Mouse (Mus musculus) midbrain, embryonic 10.5 days (tissue): ENCODE measurements around the gene Spats2. TPM values are rescaled to one million over a fixed set of nuclear protein-coding genes. Genes with fewer than 3 reads are reported as not detected.
"Not testable (repeated sequence)": the region's sequence is repeated elsewhere in the genome, so short reads cannot be mapped to it uniquely, and the experiment has no call there.

ENCODE experiments used
- DNase-seq: peaks from one replicate; pipeline ENCODE4 v3.0.0-alpha.2; 2017; ENCODE audit warnings: low spot score
- H3K27ac ChIP-seq: fragments of 300-500 bp; sonication (generic); replicated peaks from 2 replicates; pipeline ENCODE4 v1.5.1; 2016; ENCODE audit warnings: mild to moderate bottlenecking
- H3K27me3 ChIP-seq: fragments of 300-500 bp; sonication (generic); 2 replicates; pipeline ENCODE4 v1.6.1; 2016; ENCODE audit warnings: low read depth, mild to moderate bottlenecking; ENCODE audit not compliant: poor library complexity, severe bottlenecking
- H3K36me3 ChIP-seq: fragments of 300-500 bp; sonication (generic); 2 replicates; pipeline ENCODE4 v1.6.1; 2016; ENCODE audit warnings: mild to moderate bottlenecking, moderate library complexity
- H3K4me1 ChIP-seq: fragments of 300-500 bp; sonication (generic); 2 replicates; pipeline ENCODE4 v1.6.1; 2016
- H3K4me3 ChIP-seq: fragments of 300-500 bp; sonication (generic); 2 replicates; pipeline ENCODE4 v1.5.1; 2016; ENCODE audit warnings: mild to moderate bottlenecking, moderate library complexity
- H3K9me3 ChIP-seq: fragments of 300-500 bp; sonication (generic); replicated peaks from 2 replicates; pipeline ENCODE4 v1.6.1; 2016; ENCODE audit warnings: mild to moderate bottlenecking
- WGBS: fragments of 180-500 bp; shearing (Covaris S2); methylation state at CpG from one replicate; pipeline ENCODE4 v1.1.7; 2016; 5-methylcytosine and 5-hydroxymethylcytosine counted together
- polyA plus RNA-seq: library from polyadenylated mRNA; unstranded; fragments of >200 nt; fragmentation: Nextera tagmentation; extraction: Ambion mirVana; gene quantifications from 2 replicates; pipeline ENCODE4 v1.2.1, GENCODE M21; 2016

Gene Spats2
- polyA plus RNA-seq, 1 experiment from 2014 or later = 57.1 TPM

- WGBS = under 1% methylated on average over 33 of the region's 35 CpGs
- peaks cover 46% of the 10 kb centered on the region for H3K4me1 ChIP-seq
- H3K27me3 ChIP-seq = no peaks in the 10 kb centered on the region; the same call in 1 of the 2 replicates
- H3K9me3 ChIP-seq = no peaks in the 10 kb centered on the region
- H3K4me3 ChIP-seq = peak overlapping the region; percentile 80
- no peak for DNase-seq
- peak overlapping the region; percentile 95 for H3K27ac ChIP-seq
- H3K36me3 ChIP-seq = peaks cover 12% of the 10 kb centered on the region
Observed at GRCm38 (mm10) chr15:99126816-99127365, 1.2 kb downstream of the Spats2 start.

DNA sequence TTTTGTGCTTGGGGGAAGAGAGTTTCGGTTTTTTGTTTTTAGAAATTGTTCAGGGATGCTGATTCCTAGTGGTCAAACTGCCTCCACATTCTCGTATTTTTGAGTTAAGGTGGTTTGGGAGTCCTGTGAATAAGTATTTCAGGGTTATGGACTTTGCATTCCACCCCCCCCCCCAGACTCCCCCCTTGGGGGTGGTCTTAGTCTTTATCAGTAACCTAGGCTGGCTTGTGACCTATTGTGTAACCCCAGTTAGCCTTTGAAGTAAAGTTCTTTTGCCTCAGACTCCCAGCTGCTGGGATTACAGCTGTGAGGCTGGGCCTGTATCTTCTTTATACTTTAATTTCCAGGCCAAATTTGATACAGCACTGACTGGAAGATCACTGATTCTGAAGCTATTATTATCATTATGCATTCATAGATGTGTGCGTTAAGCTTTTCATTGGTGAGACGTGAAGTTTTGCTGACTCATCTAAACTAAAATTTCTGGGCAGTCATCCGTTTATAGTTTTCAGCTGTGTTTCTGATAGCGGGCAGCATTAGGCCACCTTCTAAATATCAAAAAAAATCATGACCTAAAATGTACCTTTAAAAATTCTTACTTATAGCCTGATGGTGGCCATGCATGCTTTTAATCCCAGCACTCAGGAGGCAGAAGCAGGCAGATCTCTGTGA lies 2.3 kb downstream of the Spats2 start:
- Histone ChIP-seq H3K36me3 (peaks cover 22% of the 10 kb centered on the region), H3K9me3 (no peaks in the 10 kb centered on the region), H3K4me3 (peak overlapping the region; percentile 80), H3K4me1 (peaks cover 46% of the 10 kb centered on the region), H3K27ac (peak overlapping the region; percentile 61; the same call in 1 of the 2 replicates), H3K27me3 (no peaks in the 10 kb centered on the region; the same call in 1 of the 2 replicates)
- DNase-seq = no peak
- 71% methylated on average over 6 of the region's 6 CpGs for WGBS

GRCm38 (mm10) chr15:99129441-99129840 lies 3.7 kb downstream of the Spats2 start:
- no peaks in the 10 kb centered on the region; the same call in 1 of the 2 replicates for H3K27me3 ChIP-seq
- 40% methylated on average over 11 of the region's 11 CpGs for WGBS
- peaks cover 46% of the 10 kb centered on the region for H3K4me1 ChIP-seq
- peaks cover 37% of the 10 kb centered on the region for H3K36me3 ChIP-seq
- no peaks in the 10 kb centered on the region for H3K9me3 ChIP-seq
- DNase-seq = peak; percentile 45
- H3K27ac ChIP-seq = peak overlapping the region; percentile 50
- peak overlapping the region; percentile 17; the same call in 1 of the 2 replicates for H3K4me3 ChIP-seq

DNA sequence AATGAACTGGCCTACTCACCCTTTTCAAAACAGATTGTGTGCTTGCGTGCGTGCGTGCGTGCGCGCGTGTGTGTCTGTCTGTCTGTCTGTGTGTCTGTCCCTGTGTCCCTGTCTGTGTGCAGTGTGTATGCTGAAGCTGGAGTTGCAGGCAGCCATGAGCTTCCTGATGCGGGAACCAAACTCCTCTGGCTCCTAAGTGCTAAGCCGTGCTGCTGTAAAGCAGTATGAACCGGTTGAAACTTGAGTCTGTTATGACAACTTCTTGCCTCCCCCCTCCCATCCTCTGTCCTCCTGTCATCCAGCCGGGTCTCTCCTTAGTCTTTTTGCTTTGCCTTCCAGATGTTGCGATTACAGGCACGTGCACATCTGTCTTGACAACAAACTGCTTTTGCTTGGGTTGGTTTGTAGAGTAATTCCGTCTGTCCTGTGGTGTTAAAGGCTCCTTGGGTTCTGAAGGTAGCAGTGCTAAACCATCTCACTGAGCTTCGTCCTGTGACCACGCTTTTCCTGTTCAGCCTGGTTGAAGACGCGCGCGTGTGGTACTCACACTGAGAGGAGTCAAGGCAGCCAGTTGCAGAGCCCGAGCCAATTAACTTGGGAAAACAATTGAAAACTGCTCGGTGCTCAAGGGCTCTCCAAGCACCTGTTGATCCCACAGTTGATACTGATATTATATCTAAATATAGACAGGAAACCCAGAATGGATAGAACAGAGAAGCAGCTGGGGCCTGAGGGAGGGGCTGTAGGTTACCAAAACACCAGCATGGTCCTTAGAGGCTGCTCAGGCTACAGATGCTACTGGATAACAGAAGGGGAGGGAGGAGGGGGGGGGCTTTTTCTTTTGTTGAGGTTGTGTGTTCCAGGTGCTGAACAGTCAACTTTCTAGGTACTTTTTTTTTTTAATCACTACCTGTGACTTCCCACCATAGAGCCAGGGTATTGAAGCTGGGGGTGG lies 4.5 kb downstream of the Spats2 start:
- Histone ChIP-seq H3K27me3 (no peaks in the 10 kb centered on the region; the same call in 1 of the 2 replicates), H3K9me3 (no peaks in the 10 kb centered on the region), H3K36me3 (peaks cover 44% of the 10 kb centered on the region), H3K4me1 (peaks cover 46% of the 10 kb centered on the region), H3K27ac (peak overlapping the region; percentile 50), H3K4me3 (peak overlapping the region; percentile 17; the same call in 1 of the 2 replicates)
- WGBS = 67% methylated on average over 22 of the region's 22 CpGs
- no peak for DNase-seq

GRCm38 (mm10) chr15:99138389-99138788 lies 12.7 kb downstream of the Spats2 start:
- no peak overlapping the region for H3K27ac ChIP-seq
- peaks cover 11% of the 10 kb centered on the region for H3K4me1 ChIP-seq
- DNase-seq = no peak
- H3K36me3 ChIP-seq = peaks cover 55% of the 10 kb centered on the region
- 87% methylated on average over 5 of the region's 5 CpGs for WGBS
- no peaks in the 10 kb centered on the region for H3K27me3 ChIP-seq
- H3K9me3 ChIP-seq = peaks cover 13% of the 10 kb centered on the region; the same call in 1 of the 2 replicates
- no peak overlapping the region for H3K4me3 ChIP-seq

- Histone ChIP-seq H3K36me3 (peaks cover 45% of the 10 kb centered on the region), H3K27me3 (no peaks in the 10 kb centered on the region), H3K4me3 (no peak overlapping the region), H3K9me3 (peaks cover 13% of the 10 kb centered on the region; the same call in 1 of the 2 replicates), H3K27ac (peak overlapping the region; percentile 7), H3K4me1 (peaks cover 11% of the 10 kb centered on the region)
- WGBS = 69% methylated on average over 6 of the region's 6 CpGs
- peak; percentile 58 for DNase-seq
Observed at GRCm38 (mm10) chr15:99139669-99140068, 14.0 kb downstream of the Spats2 start.

DNA sequence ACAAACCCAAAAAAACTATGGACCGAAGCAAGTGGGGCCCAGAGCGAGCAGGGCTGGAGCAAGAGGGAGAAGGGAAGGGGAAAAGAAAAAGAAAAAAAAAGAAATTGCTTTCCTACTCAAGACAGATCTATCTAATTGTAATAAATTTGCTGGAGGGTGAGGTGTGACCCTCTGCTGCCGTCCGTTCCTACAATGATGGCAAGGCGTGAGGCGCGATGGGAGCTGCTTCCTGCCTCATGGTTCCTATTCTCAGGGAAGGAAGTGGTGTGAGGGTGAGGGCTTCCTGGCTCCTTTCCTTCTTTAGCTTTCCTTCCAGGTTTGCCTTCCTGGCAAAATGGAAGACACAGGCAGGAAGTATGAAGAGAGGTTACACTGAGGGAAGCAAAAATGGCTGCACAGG lies 24.8 kb downstream of the Spats2 start:
- DNase-seq = no peak
- H3K36me3 ChIP-seq = peaks cover 94% of the 10 kb centered on the region
- H3K4me3 ChIP-seq = no peak overlapping the region
- no peak overlapping the region for H3K27ac ChIP-seq
- WGBS = 93% methylated on average over 7 of the region's 7 CpGs
- peaks cover 5% of the 10 kb centered on the region for H3K4me1 ChIP-seq
- no peaks in the 10 kb centered on the region for H3K9me3 ChIP-seq
- H3K27me3 ChIP-seq = no peaks in the 10 kb centered on the region

GRCm38 (mm10) chr15:99151324-99151723 lies 25.6 kb downstream of the Spats2 start:
- WGBS = 89% methylated on average over 8 of the region's 8 CpGs
- no peaks in the 10 kb centered on the region for H3K27me3 ChIP-seq
- no peaks in the 10 kb centered on the region for H3K9me3 ChIP-seq
- no peak for DNase-seq
- peaks cover 87% of the 10 kb centered on the region for H3K36me3 ChIP-seq
- no peak overlapping the region for H3K4me3 ChIP-seq
- peaks cover 5% of the 10 kb centered on the region for H3K4me1 ChIP-seq
- H3K27ac ChIP-seq = no peak overlapping the region

GRCm38 (mm10) chr15:99153466-99153865 lies 27.8 kb downstream of the Spats2 start:
- Histone ChIP-seq H3K27ac (no peak overlapping the region), H3K4me3 (no peak overlapping the region), H3K36me3 (peaks cover 67% of the 10 kb centered on the region), H3K27me3 (no peaks in the 10 kb centered on the region), H3K4me1 (peaks cover 5% of the 10 kb centered on the region), H3K9me3 (no peaks in the 10 kb centered on the region)
- no peak for DNase-seq
- 98% methylated on average over 8 of the region's 8 CpGs for WGBS

DNA sequence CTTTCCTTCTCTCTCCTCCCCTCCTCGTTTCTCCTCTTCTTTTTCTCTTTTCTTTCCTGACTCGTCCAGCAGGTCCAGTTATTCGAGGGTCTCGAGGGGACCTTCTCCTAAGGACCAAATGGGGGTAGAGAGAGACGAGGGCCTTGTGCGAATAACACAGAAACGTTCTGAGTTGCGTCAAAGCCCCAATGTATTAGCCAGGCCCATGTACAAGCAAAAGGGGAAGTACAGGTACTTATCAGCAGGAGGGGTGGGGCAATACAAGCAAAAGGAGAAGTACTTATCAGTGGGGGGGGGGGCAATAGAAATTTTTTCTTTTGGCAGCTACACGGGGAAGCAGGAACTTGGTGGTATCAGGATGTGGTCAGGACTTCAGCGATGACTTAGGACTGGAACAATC lies 28.8 kb downstream of the Spats2 start:
- 95% methylated on average over 10 of the region's 10 CpGs for WGBS
- H3K27ac ChIP-seq, DNase-seq, H3K4me3 ChIP-seq, H3K4me1 ChIP-seq, H3K27me3 ChIP-seq, H3K9me3 ChIP-seq: not testable (repeated sequence)
- peaks cover 58% of the 10 kb centered on the region for H3K36me3 ChIP-seq

DNA sequence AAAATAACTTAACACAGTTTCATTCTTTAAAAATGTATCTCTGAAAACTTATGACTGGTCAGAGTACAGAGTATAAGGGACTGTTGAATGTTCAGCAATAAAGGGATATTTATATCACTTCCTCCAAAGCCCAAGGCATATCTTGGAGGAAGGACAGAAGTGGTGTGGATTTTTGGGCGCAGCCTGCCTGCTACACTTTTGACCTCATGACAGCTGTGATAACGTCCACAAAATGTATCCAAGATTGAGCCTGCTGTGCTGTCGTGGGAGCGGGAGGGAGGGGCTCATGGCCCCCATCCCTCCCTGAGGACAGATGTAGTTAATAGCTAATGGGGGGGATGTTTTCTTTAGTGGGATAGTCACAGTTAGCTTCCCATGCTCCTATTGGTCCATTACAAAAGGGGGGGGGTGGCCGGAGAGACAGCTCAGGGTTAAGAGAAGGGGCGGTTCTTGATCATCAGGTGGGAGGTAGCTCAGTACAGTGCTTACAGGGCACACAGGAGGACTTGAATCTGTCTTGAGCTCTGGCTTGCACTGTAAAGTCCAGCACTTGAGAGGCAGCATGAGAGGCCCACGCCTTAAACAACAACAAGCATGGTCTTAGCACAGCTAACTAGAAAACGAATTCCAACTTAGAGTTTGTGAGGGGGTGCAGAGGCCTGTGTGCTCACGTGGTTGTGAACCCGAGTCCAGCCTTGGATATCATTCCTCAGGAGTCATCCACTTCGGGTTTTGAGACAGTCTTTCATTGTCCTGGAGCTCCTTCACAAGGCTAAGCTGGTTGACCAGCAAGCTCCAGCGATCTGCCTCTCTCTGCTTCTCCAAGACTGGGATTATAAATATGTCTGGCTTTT lies 38.0 kb downstream of the Spats2 start:
- Histone ChIP-seq H3K4me1 (no peaks in the 10 kb centered on the region), H3K36me3 (peaks cover 65% of the 10 kb centered on the region), H3K27ac (no peak overlapping the region), H3K4me3 (no peak overlapping the region), H3K27me3 (no peaks in the 10 kb centered on the region), H3K9me3 (0 out of 2 replicates have a peak, but pooled peaks cover 2% of the 10 kb centered on the region)
- no peak for DNase-seq
- WGBS = 84% methylated on average over 12 of the region's 12 CpGs

- DNase-seq = no peak
- no peaks in the 10 kb centered on the region for H3K4me1 ChIP-seq
Observed at GRCm38 (mm10) chr15:99172131-99172530, 46.4 kb downstream of the Spats2 start.

More at GRCm38 (mm10) chr15:99172131-99172530, 46.4 kb downstream of the Spats2 start:
- Histone ChIP-seq H3K27ac (no peak overlapping the region), H3K4me3 (no peak overlapping the region), H3K9me3 (no peaks in the 10 kb centered on the region), H3K36me3 (peaks cover 72% of the 10 kb centered on the region), H3K27me3 (no peaks in the 10 kb centered on the region)
- 94% methylated on average over 6 of the region's 6 CpGs for WGBS
